Mouse (Mus musculus) testis, adult 2 months (tissue): ENCODE measurements around the gene Cdiptos.

Source experiments
- CTCF ChIP-seq: fragments of 200-500 bp; IDR thresholded peaks from 2 replicates; pipeline ENCODE4 v1.5.1; 2012; ENCODE audit warnings: low read depth, mild to moderate bottlenecking, inconsistent platforms, low read length, moderate library complexity; ENCODE audit not compliant: control insufficient read depth, insufficient read depth, insufficient replicate concordance
- POLR2A ChIP-seq: fragments of 200-500 bp; IDR thresholded peaks from 2 replicates; pipeline ENCODE4 v1.6.1; 2012; ENCODE audit warnings: low read depth, mild to moderate bottlenecking, inconsistent platforms, low read length, moderate library complexity; ENCODE audit not compliant: control insufficient read depth

DNA sequence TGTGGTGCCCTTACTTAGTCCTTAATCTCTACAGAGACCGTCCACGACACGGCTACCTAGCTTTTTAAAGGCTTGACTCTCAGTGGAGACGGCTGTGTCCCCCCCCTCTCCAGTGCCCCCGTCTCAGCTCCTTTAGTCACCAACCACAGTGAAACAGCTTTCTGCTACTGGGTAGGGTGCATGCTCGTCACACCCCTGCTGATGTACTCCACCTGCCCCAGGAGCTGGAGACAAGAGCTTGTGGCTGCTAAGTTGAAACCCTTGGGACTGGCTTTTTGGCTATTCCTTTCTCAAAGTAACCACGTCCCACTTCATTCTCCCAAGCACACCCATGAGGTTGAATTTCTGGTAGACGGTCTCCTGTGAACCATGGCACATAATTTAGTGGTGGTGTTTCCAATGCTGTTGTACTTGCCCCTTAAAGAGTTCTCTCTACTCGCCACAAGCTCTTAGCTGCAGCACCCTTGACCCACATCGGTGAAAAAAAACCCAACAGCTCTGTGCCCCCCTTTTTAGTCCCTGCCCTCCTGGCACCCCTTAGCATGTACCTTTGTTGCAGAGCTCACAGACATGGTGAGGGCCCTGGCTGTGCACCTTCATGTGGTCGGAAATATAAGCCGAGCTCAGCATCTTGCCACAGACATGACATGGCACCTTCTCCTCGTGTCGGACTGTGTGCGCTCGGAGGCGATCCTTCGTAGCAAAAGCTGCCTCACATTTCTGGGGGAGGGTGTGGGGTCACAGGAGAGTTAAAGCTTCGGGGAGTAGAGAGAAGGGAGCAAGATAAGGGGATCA lies 48.2 kb upstream of the Cdiptos start:
- no peak for TF ChIP-seq CTCF
- no peak for TF ChIP-seq POLR2A
